Mouse (Mus musculus): ENCODE measurements around the gene Trim12a. TPM values are rescaled to one million over a fixed set of nuclear protein-coding genes. Genes with fewer than 3 reads are reported as not detected.
"Not testable (repeated sequence)": the region's sequence is repeated elsewhere in the genome, so short reads cannot be mapped to it uniquely, and the experiment has no call there.

Gene Trim12a
- 25.3 and 26.2 TPM in 2 replicates for polyA plus RNA-seq (2011; ENCODE audit: insufficient read depth, insufficient read length, low read depth, missing spikeins)

GRCm38 (mm10) chr7:104315369-104316080, at the start of gene Trim12a:
TSS of gene Trim12a (minus strand) at chr7:104315466.
- H3K36me3 ChIP-seq (ENCODE audit: control insufficient read depth, insufficient read depth, low read length, poor library complexity, severe bottlenecking); H3K9ac ChIP-seq (ENCODE audit: low read depth, poor library complexity, severe bottlenecking); H3K9me3 ChIP-seq (replicated peaks; ENCODE audit: control insufficient read depth, insufficient read depth, low read length, poor library complexity, severe bottlenecking); H3K4me3 ChIP-seq (ENCODE audit: low read depth, low read length); H3K4me1 ChIP-seq (ENCODE audit: control insufficient read depth, insufficient read depth, low read length); H3K27me3 ChIP-seq (ENCODE audit: control insufficient read depth, insufficient read depth, low read length, poor library complexity, severe bottlenecking): not testable (repeated sequence)
- H3K27ac ChIP-seq (ENCODE audit: insufficient read depth, low read length) = peak within 1 kb of the TSS; percentile 77

GRCm38 (mm10) chr7:104353600-104353967, 38.3 kb upstream of the Trim12a start:
- TF ChIP-seq CTCF (IDR thresholded peaks at IDR 0.05; ENCODE audit: low read depth, low read length) (no peak), EP300 (IDR thresholded peaks at IDR 0.05; ENCODE audit: insufficient read depth, low read depth, low read length) (no peak), POLR2A (IDR thresholded peaks at IDR 0.05; ENCODE audit: insufficient read depth, low read length) (no peak)
- Histone ChIP-seq H3K27ac (ENCODE audit: insufficient read depth, low read length) (no peak overlapping the region), H3K9ac (ENCODE audit: low read depth, poor library complexity, severe bottlenecking) (no peak overlapping the region), H3K36me3 (ENCODE audit: control insufficient read depth, insufficient read depth, low read length, poor library complexity, severe bottlenecking) (no peaks in the 10 kb centered on the region), H3K9me3 (replicated peaks; ENCODE audit: control insufficient read depth, insufficient read depth, low read length, poor library complexity, severe bottlenecking) (no peaks in the 10 kb centered on the region), H3K4me3 (ENCODE audit: low read depth, low read length) (no peak overlapping the region), H3K4me1 (ENCODE audit: control insufficient read depth, insufficient read depth, low read length) (no peaks in the 10 kb centered on the region), H3K27me3 (ENCODE audit: control insufficient read depth, insufficient read depth, low read length, poor library complexity, severe bottlenecking) (no peaks in the 10 kb centered on the region)

DNA sequence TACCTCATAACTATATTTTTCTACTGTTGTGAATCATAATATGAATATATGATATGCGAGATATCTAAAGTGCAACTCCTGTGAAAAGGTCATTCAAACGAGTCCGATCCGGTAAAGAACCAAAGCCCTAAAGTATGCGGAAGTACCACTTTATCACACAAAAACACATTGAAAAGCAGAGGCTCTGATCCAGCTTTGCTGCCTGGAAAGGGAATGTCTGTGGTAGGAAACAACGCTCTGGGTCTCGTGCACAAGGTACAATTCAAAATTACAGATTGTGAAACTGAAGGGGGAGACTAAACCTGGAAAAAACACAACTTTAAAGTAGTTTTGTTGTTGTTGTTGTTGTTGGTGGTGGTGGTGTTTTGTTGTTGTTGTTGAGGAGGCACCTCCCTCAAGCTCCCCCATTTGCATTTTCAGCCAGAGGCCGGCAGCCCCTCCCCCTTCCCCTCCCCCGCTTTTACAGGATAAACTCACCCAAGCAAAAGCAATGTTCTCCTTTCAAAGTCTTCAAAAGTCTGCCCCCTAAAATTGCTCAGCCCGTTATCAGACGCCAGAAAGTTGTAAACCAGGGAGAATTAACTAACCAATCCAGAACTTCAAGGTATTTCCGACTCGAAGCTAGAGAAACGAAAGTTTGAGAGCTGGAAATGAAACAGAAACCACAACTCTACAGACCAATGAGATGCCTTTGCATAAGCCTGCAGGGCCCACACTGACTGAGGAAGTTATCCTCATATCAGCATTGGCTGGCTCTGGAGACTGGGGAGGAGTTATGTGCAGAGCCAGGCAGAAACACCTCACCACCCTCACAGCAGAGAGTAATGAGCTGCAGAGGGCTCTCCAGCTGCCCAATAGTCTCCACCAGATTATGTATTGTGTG, 37.7 kb upstream of the Trim12a start, which contains the start of gene Trim12c:
TSS of gene Trim12c (minus strand) at position 646 of the 883 bp plus-strand sequence.
- H3K4me3 ChIP-seq (ENCODE audit: low read depth, low read length) = peak within 1 kb of the TSS; percentile 58
- no peaks in the 10 kb centered on the region for H3K9me3 ChIP-seq (replicated peaks; ENCODE audit: control insufficient read depth, insufficient read depth, low read length, poor library complexity, severe bottlenecking)
- no peak within 1 kb of the TSS for H3K9ac ChIP-seq (ENCODE audit: low read depth, poor library complexity, severe bottlenecking)
- no peaks in the 10 kb centered on the region for H3K36me3 ChIP-seq (ENCODE audit: control insufficient read depth, insufficient read depth, low read length, poor library complexity, severe bottlenecking)
- H3K27me3 ChIP-seq (ENCODE audit: control insufficient read depth, insufficient read depth, low read length, poor library complexity, severe bottlenecking) = no peaks in the 10 kb centered on the region
- no peaks in the 10 kb centered on the region for H3K4me1 ChIP-seq (ENCODE audit: control insufficient read depth, insufficient read depth, low read length)
- peak within 1 kb of the TSS; percentile 25; the same call in 1 of the 2 replicates for H3K27ac ChIP-seq (ENCODE audit: insufficient read depth, low read length)
- TF ChIP-seq CTCF (IDR thresholded peaks at IDR 0.05; ENCODE audit: low read depth, low read length) (no peak), EP300 (IDR thresholded peaks at IDR 0.05; ENCODE audit: insufficient read depth, low read depth, low read length) (no peak), POLR2A (IDR thresholded peaks at IDR 0.05; ENCODE audit: insufficient read depth, low read length) (no peak)

DNA sequence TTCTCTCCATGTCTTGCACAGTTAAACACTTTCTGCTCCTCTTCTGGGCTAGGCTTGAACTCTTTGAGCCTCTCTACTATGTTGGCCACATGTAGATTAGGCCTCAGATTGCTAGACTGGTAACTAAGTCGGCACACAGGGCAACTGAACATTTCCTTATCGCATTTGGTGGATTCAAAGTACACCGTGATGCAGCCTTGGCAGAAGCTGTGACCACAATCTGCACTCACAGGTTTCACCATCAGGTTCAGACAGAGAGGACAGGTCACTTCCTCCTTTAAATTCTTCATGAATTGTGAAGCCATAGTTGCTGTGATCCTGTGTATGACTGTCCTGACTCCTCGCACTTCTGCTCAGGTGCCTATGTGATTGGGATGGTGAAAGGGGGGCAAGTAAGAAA, 32.8 kb upstream of the Trim12a start:
- H3K27me3 ChIP-seq (ENCODE audit: control insufficient read depth, insufficient read depth, low read length, poor library complexity, severe bottlenecking); H3K4me1 ChIP-seq (ENCODE audit: control insufficient read depth, insufficient read depth, low read length): not testable (repeated sequence)

DNA sequence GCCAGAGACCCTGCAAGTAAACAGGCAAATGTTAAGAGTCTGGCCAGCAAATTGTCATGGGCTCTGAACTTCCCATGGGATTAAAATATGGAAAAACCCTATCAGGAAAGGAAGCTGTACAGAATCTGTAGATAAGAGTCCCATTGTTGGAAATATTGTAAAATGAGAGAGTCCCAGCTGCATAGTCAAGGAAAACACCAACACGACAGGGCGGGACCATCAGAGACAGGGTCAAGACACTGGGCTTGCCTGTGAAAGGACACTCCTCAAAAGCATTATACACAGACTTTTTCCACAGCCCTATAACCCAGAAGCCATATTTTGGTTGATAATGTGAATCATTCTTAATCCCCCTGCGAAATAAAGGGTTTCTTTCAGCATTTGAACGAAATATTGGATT, 25.5 kb upstream of the Trim12a start:
- not testable (repeated sequence) for H3K4me1 ChIP-seq (ENCODE audit: control insufficient read depth, insufficient read depth, low read length); H3K27me3 ChIP-seq (ENCODE audit: control insufficient read depth, insufficient read depth, low read length, poor library complexity, severe bottlenecking); H3K9ac ChIP-seq (ENCODE audit: low read depth, poor library complexity, severe bottlenecking); H3K4me3 ChIP-seq (ENCODE audit: low read depth, low read length); H3K36me3 ChIP-seq (ENCODE audit: control insufficient read depth, insufficient read depth, low read length, poor library complexity, severe bottlenecking); H3K27ac ChIP-seq (ENCODE audit: insufficient read depth, low read length); H3K9me3 ChIP-seq (replicated peaks; ENCODE audit: control insufficient read depth, insufficient read depth, low read length, poor library complexity, severe bottlenecking)

More for the DNA sequence above, 32.8 kb upstream of the Trim12a start:
- H3K9me3 ChIP-seq (replicated peaks; ENCODE audit: control insufficient read depth, insufficient read depth, low read length, poor library complexity, severe bottlenecking); H3K9ac ChIP-seq (ENCODE audit: low read depth, poor library complexity, severe bottlenecking); H3K4me3 ChIP-seq (ENCODE audit: low read depth, low read length); H3K27ac ChIP-seq (ENCODE audit: insufficient read depth, low read length); H3K36me3 ChIP-seq (ENCODE audit: control insufficient read depth, insufficient read depth, low read length, poor library complexity, severe bottlenecking): not testable (repeated sequence)

DNA sequence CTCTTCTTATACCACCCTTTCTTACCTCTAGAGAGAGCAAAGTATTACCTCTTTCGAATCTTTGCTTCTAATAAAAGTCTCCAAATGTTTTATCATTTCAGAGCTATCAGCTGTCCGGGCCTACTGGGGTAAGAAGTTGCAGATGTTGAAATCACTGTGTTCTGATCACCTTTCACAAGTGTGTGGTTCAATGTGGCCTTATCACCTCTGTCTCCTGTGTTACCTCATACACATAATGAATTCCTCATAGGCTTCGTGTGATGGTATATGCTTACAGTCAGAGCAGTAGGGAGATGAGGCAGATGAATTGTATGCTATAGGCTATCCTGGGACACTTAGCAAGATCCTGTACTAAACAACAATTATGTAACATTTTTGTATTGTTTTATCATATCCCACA, 20.3 kb upstream of the Trim12a start:
- not testable (repeated sequence) for H3K27me3 ChIP-seq (ENCODE audit: control insufficient read depth, insufficient read depth, low read length, poor library complexity, severe bottlenecking); H3K4me3 ChIP-seq (ENCODE audit: low read depth, low read length); H3K9ac ChIP-seq (ENCODE audit: low read depth, poor library complexity, severe bottlenecking); H3K27ac ChIP-seq (ENCODE audit: insufficient read depth, low read length); H3K4me1 ChIP-seq (ENCODE audit: control insufficient read depth, insufficient read depth, low read length); H3K9me3 ChIP-seq (replicated peaks; ENCODE audit: control insufficient read depth, insufficient read depth, low read length, poor library complexity, severe bottlenecking); H3K36me3 ChIP-seq (ENCODE audit: control insufficient read depth, insufficient read depth, low read length, poor library complexity, severe bottlenecking)

DNA sequence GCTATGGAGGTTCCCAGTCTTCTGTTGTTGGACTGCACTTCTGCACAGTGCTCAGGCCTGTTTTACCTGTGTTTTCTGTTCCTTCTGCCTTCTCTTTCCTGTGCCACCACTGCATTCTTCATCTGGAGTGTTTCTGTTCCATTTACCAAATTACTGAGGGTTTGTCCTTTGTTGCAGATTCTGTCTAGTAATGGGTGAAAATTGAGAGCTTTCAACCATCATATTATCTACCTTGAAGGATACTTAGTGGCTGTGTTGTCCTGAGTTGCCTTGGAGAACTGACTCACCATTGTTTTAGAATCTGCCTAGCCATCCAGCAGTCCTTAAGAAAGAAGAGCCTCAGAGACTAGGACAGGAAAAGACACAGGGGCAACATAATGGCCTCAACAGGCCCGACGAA, 13.9 kb upstream of the Trim12a start, which contains the start of gene Trim34b:
TSS of gene Trim34b (plus strand) at position 301 of the 400 bp plus-strand sequence.
- not testable (repeated sequence) for H3K27ac ChIP-seq (ENCODE audit: insufficient read depth, low read length); H3K9ac ChIP-seq (ENCODE audit: low read depth, poor library complexity, severe bottlenecking); H3K27me3 ChIP-seq (ENCODE audit: control insufficient read depth, insufficient read depth, low read length, poor library complexity, severe bottlenecking); H3K4me3 ChIP-seq (ENCODE audit: low read depth, low read length); H3K4me1 ChIP-seq (ENCODE audit: control insufficient read depth, insufficient read depth, low read length); H3K36me3 ChIP-seq (ENCODE audit: control insufficient read depth, insufficient read depth, low read length, poor library complexity, severe bottlenecking); H3K9me3 ChIP-seq (replicated peaks; ENCODE audit: control insufficient read depth, insufficient read depth, low read length, poor library complexity, severe bottlenecking)
